Mouse (Mus musculus) embryonic facial prominence, embryonic 11.5 days (tissue): Measurements from ENCODE around the gene Gnb1. TPM values are rescaled to one million over a fixed set of nuclear protein-coding genes. Genes with fewer than 3 reads are reported as not detected.

Experiments
- ATAC-seq: fragments of 200-750 bp; cut with Nextera tagmentation; replicated peaks from 2 replicates; pipeline ENCODE4 v1.8.0; 2017; ENCODE audit warnings: low read depth; ENCODE audit not compliant: insufficient number of reproducible peaks, low FRiP score, low TSS enrichment
- DNase-seq: peaks from one replicate; pipeline ENCODE4 v3.0.0-alpha.2; 2015; ENCODE audit warnings: low spot score
- H3K27ac ChIP-seq: fragments of 300-500 bp; sonication (generic); replicated peaks from 2 replicates; pipeline ENCODE4 v1.5.1; 2014; ENCODE audit warnings: mild to moderate bottlenecking, low read depth, low read length, control low read depth
- H3K27me3 ChIP-seq: fragments of 300-500 bp; sonication (generic); 2 replicates; pipeline ENCODE4 v1.6.1; 2014; ENCODE audit warnings: mild to moderate bottlenecking, low read length, moderate library complexity, mixed read lengths; ENCODE audit not compliant: control insufficient read depth, insufficient read depth
- H3K36me3 ChIP-seq: fragments of 300-500 bp; sonication (generic); replicated peaks from 2 replicates; pipeline ENCODE4 v1.6.1; 2014; ENCODE audit warnings: low read depth, mild to moderate bottlenecking, low read length, moderate library complexity, mixed read lengths; ENCODE audit not compliant: control insufficient read depth, insufficient read depth
- H3K4me1 ChIP-seq: fragments of 300-500 bp; sonication (generic); 2 replicates; pipeline ENCODE4 v1.6.1; 2014; ENCODE audit warnings: low read length, mixed read lengths; ENCODE audit not compliant: control insufficient read depth, insufficient read depth
- H3K4me2 ChIP-seq: fragments of 300-500 bp; sonication (generic); 2 replicates; pipeline ENCODE4 v1.6.1; 2014; ENCODE audit warnings: low read depth, mild to moderate bottlenecking, control low read depth, low read length, moderate library complexity
- H3K4me3 ChIP-seq: fragments of 300-500 bp; sonication (generic); 2 replicates; pipeline ENCODE4 v1.5.1; 2014; ENCODE audit warnings: low read depth, low read length, control low read depth
- H3K9ac ChIP-seq: fragments of 300-500 bp; sonication (generic); replicated peaks from 2 replicates; pipeline ENCODE4 v1.6.1; 2014; ENCODE audit warnings: mild to moderate bottlenecking, control low read depth, low read length
- H3K9me3 ChIP-seq: fragments of 300-500 bp; sonication (generic); replicated peaks from 2 replicates; pipeline ENCODE4 v1.6.1; 2016; ENCODE audit warnings: mild to moderate bottlenecking, low read length, inconsistent platforms, mixed read lengths; ENCODE audit not compliant: control insufficient read depth
- WGBS: fragments of 180-500 bp; shearing (Covaris S2); extraction: QIAGEN DNeasy Blood & Tissue Kit; methylation state at CpG from one replicate; pipeline ENCODE4 v1.1.7; 2014; 5-methylcytosine and 5-hydroxymethylcytosine counted together
- polyA plus RNA-seq: library from polyadenylated mRNA; unstranded; fragments of >200 nt; fragmentation: Nextera tagmentation; extraction: Ambion mirVana; gene quantifications from 2 replicates; pipeline ENCODE4 v1.2.1, GENCODE M21; 2014

The Gnb1 gene
- polyA plus RNA-seq, 1 experiment from 2014 or later, result 691 TPM

- DNase-seq (no peak), ATAC-seq (no peak)
- H3K27ac ChIP-seq, result no peak overlapping the region
- no peak overlapping the region for H3K9ac ChIP-seq
- no peaks in the 10 kb centered on the region; the same call in 1 of the 2 replicates for H3K36me3 ChIP-seq
- H3K4me1 ChIP-seq, result no peaks in the 10 kb centered on the region
- no peaks in the 10 kb centered on the region for H3K9me3 ChIP-seq
- H3K27me3 ChIP-seq, result no peaks in the 10 kb centered on the region
- no peak overlapping the region for H3K4me2 ChIP-seq
- no peak overlapping the region for H3K4me3 ChIP-seq
- WGBS, result 87% methylated on average over 8 of the region's 8 CpGs
Observed at GRCm38 (mm10) chr4:155575521-155575920, 84.4 kb downstream of the Gnb1 start.

GRCm38 (mm10) chr4:155577132-155577531 is 86.0 kb downstream of the Gnb1 start:
- WGBS, result 94% methylated on average over 9 of the region's 9 CpGs
- Histone ChIP-seq H3K36me3 (no peaks in the 10 kb centered on the region; the same call in 1 of the 2 replicates), H3K9me3 (no peaks in the 10 kb centered on the region), H3K4me1 (no peaks in the 10 kb centered on the region), H3K27ac (no peak overlapping the region), H3K4me3 (no peak overlapping the region), H3K9ac (no peak overlapping the region), H3K27me3 (no peaks in the 10 kb centered on the region), H3K4me2 (no peak overlapping the region)
- ATAC-seq (no peak), DNase-seq (no peak)

GRCm38 (mm10) chr4:155577741-155578140 is 86.6 kb downstream of the Gnb1 start:
- Histone ChIP-seq H3K4me2 (no peak overlapping the region), H3K27ac (no peak overlapping the region), H3K4me1 (no peaks in the 10 kb centered on the region), H3K9me3 (no peaks in the 10 kb centered on the region), H3K4me3 (no peak overlapping the region), H3K27me3 (no peaks in the 10 kb centered on the region), H3K9ac (no peak overlapping the region), H3K36me3 (no peaks in the 10 kb centered on the region; the same call in 1 of the 2 replicates)
- no peak for ATAC-seq
- 93% methylated on average over 5 of the region's 5 CpGs for WGBS
- no peak for DNase-seq

- no peak for DNase-seq
- Histone ChIP-seq H3K4me3 (no peak overlapping the region), H3K36me3 (no peaks in the 10 kb centered on the region; the same call in 1 of the 2 replicates), H3K27ac (no peak overlapping the region), H3K4me2 (no peak overlapping the region), H3K9me3 (no peaks in the 10 kb centered on the region), H3K9ac (no peak overlapping the region), H3K4me1 (no peaks in the 10 kb centered on the region), H3K27me3 (no peaks in the 10 kb centered on the region)
- 88% methylated on average over 7 of the region's 7 CpGs for WGBS
- ATAC-seq, result no peak
Observed at GRCm38 (mm10) chr4:155578336-155579125, 87.4 kb downstream of the Gnb1 start.

- Histone ChIP-seq H3K27ac (no peak overlapping the region), H3K27me3 (no peaks in the 10 kb centered on the region), H3K4me2 (no peak overlapping the region), H3K4me3 (no peak overlapping the region), H3K9ac (no peak overlapping the region), H3K36me3 (peaks cover 4% of the 10 kb centered on the region), H3K4me1 (no peaks in the 10 kb centered on the region), H3K9me3 (no peaks in the 10 kb centered on the region)
- DNase-seq (peak; percentile 70), ATAC-seq (no peak)
- 31% methylated on average over 1 of the region's 1 CpGs for WGBS
Observed at GRCm38 (mm10) chr4:155580420-155580819, 89.3 kb downstream of the Gnb1 start.

- WGBS, result 93% methylated on average over 6 of the region's 6 CpGs
Observed at GRCm38 (mm10) chr4:155582279-155582905, 91.2 kb downstream of the Gnb1 start.

GRCm38 (mm10) chr4:155589356-155589755 is 98.2 kb downstream of the Gnb1 start:
- DNase-seq, result no peak
- 84% methylated on average over 5 of the region's 5 CpGs for WGBS
- no peak overlapping the region for H3K9ac ChIP-seq
- no peaks in the 10 kb centered on the region for H3K27me3 ChIP-seq
- no peak overlapping the region for H3K27ac ChIP-seq
- no peak for ATAC-seq
- no peaks in the 10 kb centered on the region for H3K4me1 ChIP-seq
- no peak overlapping the region for H3K4me3 ChIP-seq
- peaks cover 15% of the 10 kb centered on the region for H3K36me3 ChIP-seq
- no peak overlapping the region for H3K4me2 ChIP-seq
- no peaks in the 10 kb centered on the region for H3K9me3 ChIP-seq

More at GRCm38 (mm10) chr4:155582279-155582905, 91.2 kb downstream of the Gnb1 start:
- no peak for ATAC-seq
- Histone ChIP-seq H3K9ac (no peak overlapping the region), H3K4me3 (no peak overlapping the region), H3K27ac (no peak overlapping the region), H3K4me1 (no peaks in the 10 kb centered on the region), H3K36me3 (peaks cover 7% of the 10 kb centered on the region), H3K4me2 (no peak overlapping the region), H3K9me3 (no peaks in the 10 kb centered on the region), H3K27me3 (no peaks in the 10 kb centered on the region)
- no peak for DNase-seq
